Mouse (Mus musculus) heart, embryonic 12.5 days (tissue): ENCODE results near the gene Cyp27b1. TPM values are rescaled to one million over a fixed set of nuclear protein-coding genes. Genes with fewer than 3 reads are reported as not detected.
A peak's percentile ranks its signal among the peaks of the same experiment; 100 is the strongest.
"Not testable (repeated sequence)": the region's sequence is repeated elsewhere in the genome, so short reads cannot be mapped to it uniquely, and the experiment has no call there.

Experiments used
- ATAC-seq: fragments of 200-750 bp; cut with Nextera tagmentation; 2 replicates; pipeline ENCODE4 v1.8.0; 2017; ENCODE audit warnings: moderate TSS enrichment, moderate library complexity; ENCODE audit not compliant: insufficient number of reproducible peaks, low FRiP score
- H3K27ac ChIP-seq: fragments of 300-500 bp; sonication (generic); 2 replicates; pipeline ENCODE4 v1.5.1; 2016; ENCODE audit warnings: mild to moderate bottlenecking, moderate library complexity; ENCODE audit not compliant: poor library complexity, severe bottlenecking
- H3K27me3 ChIP-seq: fragments of 300-500 bp; sonication (generic); replicated peaks from 2 replicates; pipeline ENCODE4 v1.6.1; 2016; ENCODE audit warnings: mild to moderate bottlenecking, moderate library complexity
- H3K36me3 ChIP-seq: fragments of 300-500 bp; sonication (generic); 2 replicates; pipeline ENCODE4 v1.6.1; 2016; ENCODE audit warnings: mild to moderate bottlenecking, moderate library complexity
- H3K4me1 ChIP-seq: fragments of 300-500 bp; sonication (generic); replicated peaks from 2 replicates; pipeline ENCODE4 v1.6.1; 2016; ENCODE audit warnings: mild to moderate bottlenecking
- H3K4me2 ChIP-seq: fragments of 300-500 bp; sonication (generic); 2 replicates; pipeline ENCODE4 v1.6.1; 2016; ENCODE audit warnings: mild to moderate bottlenecking, moderate library complexity
- H3K4me3 ChIP-seq: fragments of 300-500 bp; sonication (generic); 2 replicates; pipeline ENCODE4 v1.5.1; 2016; ENCODE audit warnings: mild to moderate bottlenecking
- H3K9ac ChIP-seq: fragments of 300-500 bp; sonication (generic); 2 replicates; pipeline ENCODE4 v1.6.1; 2016; ENCODE audit warnings: mild to moderate bottlenecking, moderate library complexity
- H3K9me3 ChIP-seq: fragments of 300-500 bp; sonication (generic); replicated peaks from 2 replicates; pipeline ENCODE4 v1.6.1; 2016; ENCODE audit warnings: mild to moderate bottlenecking, moderate library complexity
- WGBS: fragments of 180-500 bp; shearing (Covaris S2); methylation state at CpG from one replicate; pipeline ENCODE4 v1.1.7; 2016; 5-methylcytosine and 5-hydroxymethylcytosine counted together
- polyA plus RNA-seq: library from polyadenylated mRNA; unstranded; fragments of >200 nt; fragmentation: Nextera tagmentation; extraction: Ambion mirVana; gene quantifications from 2 replicates; pipeline ENCODE4 v1.2.1, GENCODE M21; 2016

Cyp27b1 gene
- polyA plus RNA-seq, 1 experiment from 2014 or later: 0.18 TPM

DNA sequence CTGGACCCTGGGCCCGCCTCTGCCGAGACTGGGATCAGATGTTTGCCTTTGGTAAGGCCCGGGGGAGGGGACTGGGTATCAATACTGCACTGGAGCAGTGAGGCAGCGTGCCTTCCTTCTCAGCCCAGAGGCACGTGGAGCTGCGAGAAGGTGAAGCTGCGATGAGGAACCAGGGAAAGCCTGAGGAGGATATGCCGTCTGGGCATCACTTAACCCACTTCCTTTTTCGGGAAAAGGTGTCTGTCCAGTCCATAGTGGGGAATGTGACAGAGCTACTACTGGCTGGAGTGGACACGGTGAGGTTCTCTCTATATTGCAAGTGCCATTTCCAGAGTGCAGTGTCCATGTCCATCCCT is 2.0 kb downstream of the Cyp27b1 start:
- peaks cover 22% of the 10 kb centered on the region for H3K4me1 ChIP-seq
- no peak for ATAC-seq
- H3K9ac ChIP-seq: no peak overlapping the region
- H3K4me2 ChIP-seq: no peak overlapping the region
- peaks cover 66% of the 10 kb centered on the region for H3K27me3 ChIP-seq
- H3K27ac ChIP-seq: no peak overlapping the region
- H3K4me3 ChIP-seq: no peak overlapping the region
- WGBS: 15% methylated on average over 10 of the region's 10 CpGs
- no peaks in the 10 kb centered on the region for H3K9me3 ChIP-seq
- H3K36me3 ChIP-seq: peaks cover 5% of the 10 kb centered on the region

DNA sequence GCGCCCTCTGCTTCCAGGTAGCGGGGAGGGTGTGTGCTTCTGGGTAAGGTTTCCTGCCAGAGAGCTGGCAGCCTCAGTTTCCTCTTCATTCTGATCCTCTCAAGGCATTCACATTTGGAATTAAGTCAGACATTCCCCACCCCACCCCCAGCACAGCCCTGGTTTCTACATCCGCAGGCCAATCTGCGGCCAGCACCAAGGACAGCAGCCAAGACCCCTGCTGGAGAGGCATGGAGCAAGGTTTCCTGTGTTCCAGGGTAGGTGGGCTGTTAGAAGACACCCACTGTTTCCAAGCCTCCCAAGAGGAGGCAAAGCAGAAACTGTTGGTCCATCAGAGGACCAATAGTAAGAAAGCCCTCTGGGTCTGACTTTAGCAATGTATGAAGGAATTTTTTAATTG is 6.6 kb downstream of the Cyp27b1 start:
- Histone ChIP-seq H3K27me3 (peaks cover 76% of the 10 kb centered on the region), H3K36me3 (peaks cover 6% of the 10 kb centered on the region; the same call in 1 of the 2 replicates), H3K27ac (no peak overlapping the region), H3K9ac (no peak overlapping the region), H3K4me3 (no peak overlapping the region), H3K4me1 (peaks cover 22% of the 10 kb centered on the region), H3K4me2 (no peak overlapping the region), H3K9me3 (no peaks in the 10 kb centered on the region)
- 50% methylated on average over 4 of the region's 4 CpGs for WGBS
- no peak for ATAC-seq

- Histone ChIP-seq H3K27ac (no peak overlapping the region), H3K4me2 (no peak overlapping the region), H3K27me3 (peaks cover 76% of the 10 kb centered on the region), H3K4me3 (no peak overlapping the region), H3K4me1 (peaks cover 22% of the 10 kb centered on the region), H3K36me3 (peaks cover 6% of the 10 kb centered on the region; the same call in 1 of the 2 replicates), H3K9me3 (no peaks in the 10 kb centered on the region), H3K9ac (no peak overlapping the region)
- no peak for ATAC-seq
- WGBS: 84% methylated on average over 8 of the region's 8 CpGs
Measured at GRCm38 (mm10) chr10:127055406-127055805, 7.4 kb downstream of the Cyp27b1 start.

DNA sequence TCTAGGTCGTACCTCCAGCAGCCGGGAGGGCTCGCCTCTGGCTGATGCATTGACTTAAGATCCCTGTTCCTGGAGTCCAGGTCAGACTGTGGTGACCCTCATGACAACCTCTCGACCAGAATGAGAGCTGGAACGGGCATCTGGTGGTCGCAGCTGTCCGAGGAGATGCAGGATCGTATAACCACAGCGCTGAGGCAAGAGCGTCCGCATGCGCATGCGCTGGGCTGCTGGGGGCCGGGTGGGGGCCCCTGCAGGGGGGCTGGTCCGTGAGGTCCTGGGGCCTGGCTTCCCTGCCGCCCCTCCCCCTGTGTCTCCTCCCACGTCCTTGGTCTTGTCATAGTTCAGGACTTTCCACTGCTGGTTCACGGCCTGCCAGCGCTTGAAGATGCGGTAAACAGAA is 8.4 kb downstream of the Cyp27b1 start:
- H3K27me3 ChIP-seq: peaks cover 76% of the 10 kb centered on the region
- peaks cover 18% of the 10 kb centered on the region for H3K4me1 ChIP-seq
- no peaks in the 10 kb centered on the region for H3K9me3 ChIP-seq
- no peak overlapping the region for H3K9ac ChIP-seq
- H3K36me3 ChIP-seq: peaks cover 6% of the 10 kb centered on the region; the same call in 1 of the 2 replicates
- 78% methylated on average over 20 of the region's 20 CpGs for WGBS
- no peak overlapping the region for H3K27ac ChIP-seq
- no peak overlapping the region for H3K4me2 ChIP-seq
- ATAC-seq: no peak
- H3K4me3 ChIP-seq: no peak overlapping the region

DNA sequence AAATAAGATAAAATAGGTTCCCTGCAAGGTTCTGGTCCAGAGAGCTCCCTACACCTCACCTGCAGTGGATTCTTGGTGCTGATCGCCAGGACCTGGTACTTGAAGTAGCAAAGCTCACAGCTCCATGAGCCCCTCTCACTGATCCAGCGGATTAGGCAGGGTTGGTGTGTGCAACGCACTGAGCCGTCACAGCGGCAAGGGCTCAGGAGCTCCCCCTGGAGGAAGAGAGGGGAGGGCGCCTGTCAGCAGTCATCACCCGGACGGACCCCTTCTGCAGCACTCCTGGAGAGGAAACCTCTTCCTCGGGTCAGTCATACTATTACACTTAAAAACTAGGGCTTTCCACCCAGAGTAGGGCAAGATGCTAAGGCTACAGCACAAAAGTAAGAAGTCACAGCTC is 10.1 kb downstream of the Cyp27b1 start:
- H3K27me3 ChIP-seq: peaks cover 63% of the 10 kb centered on the region
- H3K9me3 ChIP-seq: no peaks in the 10 kb centered on the region
- peaks cover 6% of the 10 kb centered on the region; the same call in 1 of the 2 replicates for H3K36me3 ChIP-seq
- WGBS: under 1% methylated on average over 9 of the region's 9 CpGs
- H3K9ac ChIP-seq: no peak overlapping the region
- no peak for ATAC-seq
- peak overlapping the region; percentile 97; the same call in 1 of the 2 replicates for H3K4me2 ChIP-seq
- peaks cover 18% of the 10 kb centered on the region for H3K4me1 ChIP-seq
- H3K4me3 ChIP-seq: peak overlapping the region; percentile 78; the same call in 1 of the 2 replicates
- H3K27ac ChIP-seq: no peak overlapping the region

- Histone ChIP-seq H3K9ac (peak overlapping the region; percentile 79; the same call in 1 of the 2 replicates), H3K9me3 (no peaks in the 10 kb centered on the region), H3K4me3 (peak overlapping the region; percentile 78), H3K27me3 (peaks cover 60% of the 10 kb centered on the region), H3K27ac (no peak overlapping the region), H3K4me2 (peak overlapping the region; percentile 97), H3K36me3 (peaks cover 6% of the 10 kb centered on the region; the same call in 1 of the 2 replicates), H3K4me1 (peaks cover 18% of the 10 kb centered on the region)
- no peak for ATAC-seq
- WGBS: 16% methylated on average over 8 of the region's 8 CpGs
Measured at GRCm38 (mm10) chr10:127058708-127059107, 10.7 kb downstream of the Cyp27b1 start.

GRCm38 (mm10) chr10:127059174-127059967 is 11.3 kb downstream of the Cyp27b1 start:
- H3K4me1 ChIP-seq: peaks cover 18% of the 10 kb centered on the region
- H3K4me3 ChIP-seq: peak overlapping the region; percentile 78
- H3K9ac ChIP-seq: peak overlapping the region; percentile 79
- H3K4me2 ChIP-seq: peak overlapping the region; percentile 97
- peaks cover 60% of the 10 kb centered on the region for H3K27me3 ChIP-seq
- H3K27ac ChIP-seq: no peak overlapping the region
- H3K9me3 ChIP-seq: no peaks in the 10 kb centered on the region
- 2% methylated on average over 74 of the region's 92 CpGs for WGBS
- ATAC-seq: no peak
- peaks cover 6% of the 10 kb centered on the region; the same call in 1 of the 2 replicates for H3K36me3 ChIP-seq

DNA sequence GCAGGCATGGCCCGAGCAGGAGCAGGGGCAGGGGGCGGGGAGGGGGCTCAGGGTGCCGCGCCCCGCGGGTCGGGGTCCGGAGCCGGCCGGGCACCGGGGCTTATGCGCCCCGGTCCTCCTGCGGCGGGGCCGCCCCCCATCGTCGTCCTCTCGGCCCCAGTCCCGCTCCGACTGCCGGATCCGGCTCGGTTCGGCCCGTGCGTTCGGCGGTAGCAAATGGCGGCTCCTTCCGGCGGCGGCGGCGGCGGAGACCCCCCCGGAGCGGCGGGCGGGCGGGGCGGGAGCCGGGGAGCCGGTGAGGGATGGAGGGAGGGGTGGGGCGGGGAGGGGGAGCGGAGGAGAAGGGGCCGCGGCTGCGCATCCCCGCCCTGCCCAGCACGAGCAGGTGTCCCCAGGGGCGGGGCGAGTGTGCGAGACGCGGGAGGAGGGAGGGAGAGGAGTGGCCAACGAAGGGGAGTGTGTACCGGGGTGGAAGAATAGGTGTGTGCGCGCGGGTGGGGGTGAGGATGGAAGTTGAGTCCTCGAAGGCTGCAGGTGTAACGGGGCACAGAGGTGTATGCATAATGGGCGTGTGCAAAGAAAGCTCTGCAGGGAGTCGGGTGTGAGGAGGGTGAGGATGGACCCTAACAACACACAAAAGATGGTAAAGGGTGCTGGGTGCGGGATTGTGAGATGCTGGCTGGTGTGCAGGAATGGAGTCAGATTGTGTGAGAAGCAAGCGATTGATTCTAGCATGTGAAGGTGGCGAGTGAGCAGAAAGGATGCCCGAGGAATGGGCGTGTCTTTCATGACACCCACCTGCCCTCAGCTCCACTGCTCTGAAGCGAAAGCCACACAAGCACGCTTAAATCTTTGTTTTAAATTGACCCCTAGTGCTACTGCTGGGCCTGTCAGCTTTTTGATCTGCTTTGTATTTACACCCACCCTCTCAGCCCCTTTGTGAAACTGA is 12.2 kb downstream of the Cyp27b1 start, which contains the start of gene March9:
Gene March9 (minus strand): TSS at position 217 of the 949 bp plus-strand sequence.
- Histone ChIP-seq H3K4me2 (peak within 1 kb of the TSS; percentile 97), H3K4me3 (peak within 1 kb of the TSS; percentile 78), H3K36me3 (peaks cover 12% of the 10 kb centered on the region), H3K9me3 (no peaks in the 10 kb centered on the region), H3K9ac (peak within 1 kb of the TSS; percentile 79), H3K27ac (no peak within 1 kb of the TSS), H3K27me3 (peaks cover 58% of the 10 kb centered on the region), H3K4me1 (peaks cover 26% of the 10 kb centered on the region)
- whole genome bisulfite sequencing: under 1% methylated on average over 51 of the region's 72 CpGs
- 0 out of 2 replicates have a peak, but pooled peaks have one; percentile 12 for ATAC-seq

GRCm38 (mm10) chr10:127061085-127061484 is 13.0 kb downstream of the Cyp27b1 start:
- Histone ChIP-seq H3K27ac (no peak overlapping the region), H3K4me2 (no peak overlapping the region), H3K9me3 (no peaks in the 10 kb centered on the region), H3K4me1 (peaks cover 33% of the 10 kb centered on the region), H3K4me3 (0 out of 2 replicates have a peak overlapping the region, but pooled peaks have one; percentile 78), H3K36me3 (peaks cover 21% of the 10 kb centered on the region), H3K27me3 (peaks cover 49% of the 10 kb centered on the region), H3K9ac (no peak overlapping the region)
- WGBS: 47% methylated on average over 5 of the region's 5 CpGs
- ATAC-seq: no peak

GRCm38 (mm10) chr10:127061513-127061912 is 13.5 kb downstream of the Cyp27b1 start:
- Histone ChIP-seq H3K4me3 (no peak overlapping the region), H3K36me3 (peaks cover 24% of the 10 kb centered on the region), H3K4me2 (no peak overlapping the region), H3K27ac (no peak overlapping the region), H3K27me3 (peaks cover 45% of the 10 kb centered on the region), H3K9me3 (no peaks in the 10 kb centered on the region), H3K9ac (no peak overlapping the region), H3K4me1 (peaks cover 33% of the 10 kb centered on the region)
- no peak for ATAC-seq
- 68% methylated on average over 2 of the region's 2 CpGs for WGBS

GRCm38 (mm10) chr10:127062101-127062500 is 14.1 kb downstream of the Cyp27b1 start:
- 72% methylated on average over 4 of the region's 4 CpGs for WGBS
- not testable (repeated sequence) for H3K27ac ChIP-seq, H3K4me2 ChIP-seq, ATAC-seq, H3K9me3 ChIP-seq, H3K4me3 ChIP-seq, H3K9ac ChIP-seq
- Histone ChIP-seq H3K27me3 (peaks cover 41% of the 10 kb centered on the region), H3K4me1 (peaks cover 33% of the 10 kb centered on the region), H3K36me3 (peaks cover 28% of the 10 kb centered on the region)
